Mouse (Mus musculus): Measurements from ENCODE around the gene Ptpn18. TPM values are rescaled to one million over a fixed set of nuclear protein-coding genes. Genes with fewer than 3 reads are reported as not detected.

Ptpn18 gene
- polyA plus RNA-seq, 1 experiment from 2014 or later, result 23.7 TPM

DNA sequence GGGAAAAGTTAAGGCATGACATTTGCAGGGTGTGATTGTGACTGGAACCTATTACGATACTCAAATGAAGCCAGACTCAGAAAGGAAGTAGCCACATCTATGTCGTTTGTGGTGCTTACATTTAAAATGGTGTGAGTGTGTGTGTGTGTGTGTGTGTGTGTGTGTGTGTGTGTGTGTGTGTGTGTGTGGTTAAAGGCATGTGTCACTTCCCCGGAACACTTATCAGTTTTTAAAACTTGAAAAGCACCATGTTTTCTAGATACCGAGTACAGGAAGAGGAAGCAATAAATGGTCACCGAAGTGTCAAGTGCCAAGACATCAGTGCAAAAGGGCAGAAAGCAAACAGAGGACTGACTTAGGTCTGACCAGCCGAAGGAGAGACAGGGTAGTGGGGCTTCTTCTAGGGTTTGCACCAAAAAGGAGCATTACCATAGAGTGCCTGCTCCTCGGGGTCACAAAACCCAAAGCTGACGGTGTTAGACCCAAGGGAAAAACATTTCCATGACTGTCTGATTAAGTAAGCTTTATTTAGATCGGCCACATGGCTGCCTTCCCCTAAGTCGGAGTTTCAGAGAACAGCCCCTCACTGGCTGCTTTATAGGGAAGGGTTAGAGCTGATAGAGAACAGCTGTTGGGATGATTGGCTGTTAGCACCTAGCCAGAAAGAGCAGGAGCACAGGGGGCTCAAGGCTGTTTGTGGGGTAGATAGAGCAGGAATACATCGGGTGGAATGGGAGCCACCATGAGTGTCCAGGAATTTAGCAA, 19.5 kb downstream of the Ptpn18 start:
- Histone ChIP-seq H3K4me2 (ENCODE audit: low read depth, low read length) (no peak overlapping the region), H3K9ac (ENCODE audit: low read length) (no peak overlapping the region), H3K27ac (ENCODE audit: low read length) (no peak overlapping the region), H3K36me3 (ENCODE audit: control insufficient read depth, insufficient read depth, low read length) (no peaks in the 10 kb centered on the region), H3K27me3 (ENCODE audit: control insufficient read depth, insufficient read depth, low read length) (no peaks in the 10 kb centered on the region), H3K4me3 (replicated peaks; ENCODE audit: low read length) (no peak overlapping the region), H3K9me3 (replicated peaks; ENCODE audit: control insufficient read depth, low read length) (no peaks in the 10 kb centered on the region), H3K4me1 (ENCODE audit: control insufficient read depth, insufficient read depth, low read length) (peaks cover 5% of the 10 kb centered on the region; the same call in 1 of the 2 replicates)
- ATAC-seq (ENCODE audit: insufficient read depth, low FRiP score), result peak; percentile 29; the same call in 1 of the 2 replicates
- WGBS, result 40% methylated on average over 11 of the region's 11 CpGs

- Histone ChIP-seq H3K4me1 (ENCODE audit: control insufficient read depth, insufficient read depth, low read length) (peaks cover 5% of the 10 kb centered on the region; the same call in 1 of the 2 replicates), H3K4me3 (replicated peaks; ENCODE audit: low read length) (no peak overlapping the region), H3K4me2 (ENCODE audit: low read depth, low read length) (no peak overlapping the region), H3K9ac (ENCODE audit: low read length) (no peak overlapping the region), H3K27me3 (ENCODE audit: control insufficient read depth, insufficient read depth, low read length) (no peaks in the 10 kb centered on the region), H3K9me3 (replicated peaks; ENCODE audit: control insufficient read depth, low read length) (no peaks in the 10 kb centered on the region), H3K36me3 (ENCODE audit: control insufficient read depth, insufficient read depth, low read length) (no peaks in the 10 kb centered on the region), H3K27ac (ENCODE audit: low read length) (no peak overlapping the region)
- no peak for ATAC-seq (ENCODE audit: insufficient read depth, low FRiP score)
- 62% methylated on average over 5 of the region's 5 CpGs for WGBS
Measured at GRCm38 (mm10) chr1:34480801-34481200, 21.2 kb downstream of the Ptpn18 start.

GRCm38 (mm10) chr1:34481920-34482669, 22.5 kb downstream of the Ptpn18 start:
- Histone ChIP-seq H3K9ac (ENCODE audit: low read length) (no peak overlapping the region), H3K36me3 (ENCODE audit: control insufficient read depth, insufficient read depth, low read length) (no peaks in the 10 kb centered on the region), H3K4me1 (ENCODE audit: control insufficient read depth, insufficient read depth, low read length) (peaks cover 5% of the 10 kb centered on the region; the same call in 1 of the 2 replicates), H3K27ac (ENCODE audit: low read length) (no peak overlapping the region), H3K9me3 (replicated peaks; ENCODE audit: control insufficient read depth, low read length) (no peaks in the 10 kb centered on the region), H3K4me2 (ENCODE audit: low read depth, low read length) (no peak overlapping the region), H3K27me3 (ENCODE audit: control insufficient read depth, insufficient read depth, low read length) (no peaks in the 10 kb centered on the region), H3K4me3 (replicated peaks; ENCODE audit: low read length) (no peak overlapping the region)
- ATAC-seq (ENCODE audit: insufficient read depth, low FRiP score), result no peak
- WGBS, result 39% methylated on average over 5 of the region's 5 CpGs

DNA sequence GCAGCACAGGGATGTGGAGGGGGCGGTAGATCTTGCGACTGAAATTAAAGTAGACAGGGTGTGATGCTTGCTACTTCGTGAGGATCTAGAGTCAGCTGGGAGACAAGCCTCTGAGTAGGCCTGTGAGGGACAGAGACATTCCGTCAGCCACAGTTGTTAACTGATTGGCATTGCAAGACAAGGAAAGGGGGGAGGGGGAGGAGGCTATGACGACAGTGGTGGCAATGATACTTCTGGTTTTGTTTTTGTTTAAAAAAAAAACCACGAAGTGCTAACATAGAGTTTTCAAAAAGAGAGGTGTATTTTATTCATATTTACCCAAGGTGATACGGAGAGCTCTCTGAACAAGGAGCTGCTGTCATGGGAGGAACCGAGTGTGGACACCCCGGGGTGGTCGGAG, 24.9 kb downstream of the Ptpn18 start:
- Histone ChIP-seq H3K4me3 (replicated peaks; ENCODE audit: low read length) (no peak overlapping the region), H3K27ac (ENCODE audit: low read length) (no peak overlapping the region), H3K4me1 (ENCODE audit: control insufficient read depth, insufficient read depth, low read length) (peaks cover under 1% of the 10 kb centered on the region; the same call in 1 of the 2 replicates), H3K27me3 (ENCODE audit: control insufficient read depth, insufficient read depth, low read length) (no peaks in the 10 kb centered on the region), H3K9ac (ENCODE audit: low read length) (no peak overlapping the region), H3K36me3 (ENCODE audit: control insufficient read depth, insufficient read depth, low read length) (no peaks in the 10 kb centered on the region), H3K9me3 (replicated peaks; ENCODE audit: control insufficient read depth, low read length) (no peaks in the 10 kb centered on the region), H3K4me2 (ENCODE audit: low read depth, low read length) (no peak overlapping the region)
- no peak for ATAC-seq (ENCODE audit: insufficient read depth, low FRiP score)
- 70% methylated on average over 10 of the region's 10 CpGs for WGBS

DNA sequence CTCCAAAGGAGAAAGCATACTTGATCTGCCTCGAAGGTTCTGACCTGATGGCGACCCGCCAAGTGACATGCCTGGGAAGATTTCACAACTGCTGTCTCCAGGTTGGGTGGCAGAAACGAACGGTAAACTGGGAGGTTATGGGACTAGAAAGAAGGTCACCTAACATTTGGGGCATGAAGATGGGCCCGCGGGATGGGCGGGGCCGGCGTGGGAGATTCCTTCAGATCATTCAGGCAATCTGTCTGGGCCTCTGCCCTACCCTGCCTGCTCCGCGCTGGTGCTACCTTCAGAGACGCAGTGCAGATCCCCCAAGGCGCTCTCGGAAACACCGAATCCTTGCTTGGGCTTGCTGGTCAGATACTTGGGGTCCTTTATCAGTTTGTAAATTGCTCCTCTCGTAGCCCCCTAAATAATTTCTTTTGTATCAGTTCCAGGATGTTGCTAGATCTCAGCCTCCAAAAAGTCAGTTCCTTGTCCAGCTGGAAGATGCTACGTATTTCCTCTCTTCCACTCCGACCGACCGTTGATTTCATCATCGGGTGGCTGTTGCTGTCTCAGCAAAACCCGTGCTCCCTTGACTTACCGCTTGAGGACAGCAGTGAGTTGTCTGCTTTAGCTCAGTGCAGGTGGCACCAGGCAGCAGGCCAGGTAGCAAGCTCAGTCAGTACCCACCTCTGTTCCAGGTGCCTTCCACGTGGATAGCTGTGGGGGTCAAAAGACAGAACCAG, 26.1 kb downstream of the Ptpn18 start:
- Histone ChIP-seq H3K9me3 (replicated peaks; ENCODE audit: control insufficient read depth, low read length) (no peaks in the 10 kb centered on the region), H3K4me3 (replicated peaks; ENCODE audit: low read length) (peak overlapping the region; percentile 23), H3K4me1 (ENCODE audit: control insufficient read depth, insufficient read depth, low read length) (no peaks in the 10 kb centered on the region), H3K27ac (ENCODE audit: low read length) (no peak overlapping the region), H3K27me3 (ENCODE audit: control insufficient read depth, insufficient read depth, low read length) (no peaks in the 10 kb centered on the region), H3K9ac (ENCODE audit: low read length) (peak overlapping the region; percentile 28; the same call in 1 of the 2 replicates), H3K4me2 (ENCODE audit: low read depth, low read length) (peak overlapping the region; percentile 46), H3K36me3 (ENCODE audit: control insufficient read depth, insufficient read depth, low read length) (no peaks in the 10 kb centered on the region)
- WGBS, result 9% methylated on average over 25 of the region's 25 CpGs
- ATAC-seq (ENCODE audit: insufficient read depth, low FRiP score), result peak; percentile 50; the same call in 1 of the 2 replicates

- H3K36me3 ChIP-seq (ENCODE audit: control insufficient read depth, insufficient read depth, low read length), result no peaks in the 10 kb centered on the region
- no peaks in the 10 kb centered on the region for H3K27me3 ChIP-seq (ENCODE audit: control insufficient read depth, insufficient read depth, low read length)
- no peak overlapping the region for H3K4me3 ChIP-seq (replicated peaks; ENCODE audit: low read length)
- no peaks in the 10 kb centered on the region for H3K4me1 ChIP-seq (ENCODE audit: control insufficient read depth, insufficient read depth, low read length)
- WGBS, result 92% methylated on average over 3 of the region's 3 CpGs
- ATAC-seq (ENCODE audit: insufficient read depth, low FRiP score), result no peak
- no peak overlapping the region for H3K4me2 ChIP-seq (ENCODE audit: low read depth, low read length)
- no peak overlapping the region for H3K9ac ChIP-seq (ENCODE audit: low read length)
- H3K9me3 ChIP-seq (replicated peaks; ENCODE audit: control insufficient read depth, low read length), result no peaks in the 10 kb centered on the region
- H3K27ac ChIP-seq (ENCODE audit: low read length), result no peak overlapping the region
Measured at GRCm38 (mm10) chr1:34487383-34487782, 27.8 kb downstream of the Ptpn18 start.

DNA sequence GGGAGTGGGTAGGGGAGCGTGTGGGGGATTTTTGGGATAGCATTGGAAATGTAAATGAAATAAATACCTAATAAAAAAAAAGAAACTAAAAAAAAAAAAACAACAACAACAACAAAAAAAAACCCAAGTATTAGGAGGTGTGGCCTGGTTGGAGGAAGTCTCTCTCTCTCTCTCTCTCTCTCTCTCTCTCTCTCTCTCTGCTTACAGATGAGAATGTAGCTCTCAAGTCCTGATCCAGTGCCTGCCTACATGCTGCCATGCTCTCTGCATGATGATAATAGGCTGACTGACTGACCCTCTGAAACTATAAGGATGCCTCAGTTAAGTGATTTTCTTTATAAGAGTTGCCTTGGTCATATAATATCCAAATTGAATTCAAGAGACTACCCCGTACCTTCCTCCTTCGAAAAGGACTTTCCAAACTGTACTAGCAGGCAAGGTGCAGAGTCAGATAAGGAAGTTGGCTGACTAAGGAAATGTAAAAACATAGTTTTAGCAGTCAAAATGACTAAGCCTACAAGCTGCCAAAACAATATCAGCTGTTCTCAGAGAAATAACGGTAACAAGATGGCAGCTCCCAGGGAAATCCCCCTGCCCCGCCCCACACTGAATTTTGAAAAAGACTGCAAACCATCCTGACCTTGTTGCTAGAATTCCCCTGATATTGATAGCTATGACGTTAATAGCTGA, 30.4 kb downstream of the Ptpn18 start:
- 87% methylated on average over 6 of the region's 6 CpGs for WGBS
- Histone ChIP-seq H3K4me2 (ENCODE audit: low read depth, low read length) (no peak overlapping the region), H3K9me3 (replicated peaks; ENCODE audit: control insufficient read depth, low read length) (no peaks in the 10 kb centered on the region), H3K9ac (ENCODE audit: low read length) (no peak overlapping the region), H3K27ac (ENCODE audit: low read length) (no peak overlapping the region), H3K27me3 (ENCODE audit: control insufficient read depth, insufficient read depth, low read length) (no peaks in the 10 kb centered on the region), H3K4me1 (ENCODE audit: control insufficient read depth, insufficient read depth, low read length) (no peaks in the 10 kb centered on the region), H3K36me3 (ENCODE audit: control insufficient read depth, insufficient read depth, low read length) (no peaks in the 10 kb centered on the region), H3K4me3 (replicated peaks; ENCODE audit: low read length) (no peak overlapping the region)
- no peak for ATAC-seq (ENCODE audit: insufficient read depth, low FRiP score)

- 81% methylated on average over 4 of the region's 4 CpGs for WGBS
Measured at GRCm38 (mm10) chr1:34491480-34491879, 31.9 kb downstream of the Ptpn18 start.

More at GRCm38 (mm10) chr1:34491480-34491879, 31.9 kb downstream of the Ptpn18 start:
- Histone ChIP-seq H3K27me3 (ENCODE audit: control insufficient read depth, insufficient read depth, low read length) (no peaks in the 10 kb centered on the region), H3K4me3 (replicated peaks; ENCODE audit: low read length) (no peak overlapping the region), H3K4me1 (ENCODE audit: control insufficient read depth, insufficient read depth, low read length) (no peaks in the 10 kb centered on the region), H3K9ac (ENCODE audit: low read length) (no peak overlapping the region), H3K9me3 (replicated peaks; ENCODE audit: control insufficient read depth, low read length) (no peaks in the 10 kb centered on the region), H3K36me3 (ENCODE audit: control insufficient read depth, insufficient read depth, low read length) (no peaks in the 10 kb centered on the region), H3K27ac (ENCODE audit: low read length) (no peak overlapping the region), H3K4me2 (ENCODE audit: low read depth, low read length) (no peak overlapping the region)
- ATAC-seq (ENCODE audit: insufficient read depth, low FRiP score), result no peak

Data from stomach, embryonic 16.5 days (tissue).